Mouse (Mus musculus): Measurements from ENCODE around the gene Serpini1. TPM values are rescaled to one million over a fixed set of nuclear protein-coding genes. Genes with fewer than 3 reads are reported as not detected.
A peak's percentile ranks its signal among the peaks of the same experiment; 100 is the strongest.

The Serpini1 gene
- polyA plus RNA-seq (2012; rRNA removed) = 2.2 and 3.0 TPM in 2 replicates
- 4.5 and 5.1 TPM in 2 replicates for polyA plus RNA-seq (2014; fragmentation: Nextera tagmentation; extraction: Ambion mirVana)

- peak within 1 kb of the TSS; percentile 82 for H3K4me2 ChIP-seq (replicated peaks; ENCODE audit: low read depth, low read length, severe bottlenecking)
- H3K4me3 ChIP-seq (replicated peaks; ENCODE audit: low read length) = peak within 1 kb of the TSS; percentile 94
- no peaks in the 10 kb centered on the region for H3K36me3 ChIP-seq (ENCODE audit: control insufficient read depth, insufficient read depth, low read length)
- H3K4me1 ChIP-seq (ENCODE audit: control insufficient read depth, insufficient read depth, low read length) = peaks cover 5% of the 10 kb centered on the region
- TF ChIP-seq POLR2A (IDR thresholded peaks at IDR 0.05; ENCODE audit: borderline replicate concordance, extremely low read depth, insufficient read depth, insufficient read length) = 0 out of 2 replicates have a peak, but pooled peaks have one; percentile 14
- peak within 1 kb of the TSS; percentile 94 for H3K9ac ChIP-seq (ENCODE audit: low read depth, low read length, severe bottlenecking)
- no peaks in the 10 kb centered on the region for H3K9me3 ChIP-seq (ENCODE audit: control insufficient read depth, low read length)
- DNase-seq (ENCODE audit: low spot score) = peak; percentile 91
- H3K27ac ChIP-seq (replicated peaks; ENCODE audit: low read depth, low read length) = peak within 1 kb of the TSS; percentile 80
- no peaks in the 10 kb centered on the region for H3K27me3 ChIP-seq (ENCODE audit: control insufficient read depth, insufficient read depth, low read length)
- peak; percentile 88 for ATAC-seq (ENCODE audit: low FRiP score, low read depth)
- WGBS = under 1% methylated on average over 19 of the region's 19 CpGs
These were observed at the start of gene Serpini1 for GRCm38 (mm10) chr3:75557292-75557691. Serpini1 (plus strand) TSS chr3:75557547.

- no peak for TF ChIP-seq POLR2A (IDR thresholded peaks at IDR 0.05; ENCODE audit: borderline replicate concordance, extremely low read depth, insufficient read depth, insufficient read length)
- no peak overlapping the region for H3K4me3 ChIP-seq (replicated peaks; ENCODE audit: low read length)
- WGBS = 35% methylated on average over 7 of the region's 7 CpGs
- no peak overlapping the region for H3K9ac ChIP-seq (ENCODE audit: low read depth, low read length, severe bottlenecking)
- peaks cover 22% of the 10 kb centered on the region for H3K36me3 ChIP-seq (ENCODE audit: control insufficient read depth, insufficient read depth, low read length)
- no peaks in the 10 kb centered on the region for H3K27me3 ChIP-seq (ENCODE audit: control insufficient read depth, insufficient read depth, low read length)
- ATAC-seq (ENCODE audit: low FRiP score, low read depth) (no peak), DNase-seq (ENCODE audit: low spot score) (peak; percentile 33)
- H3K4me2 ChIP-seq (replicated peaks; ENCODE audit: low read depth, low read length, severe bottlenecking) = no peak overlapping the region
- no peak overlapping the region for H3K27ac ChIP-seq (replicated peaks; ENCODE audit: low read depth, low read length)
- H3K4me1 ChIP-seq (ENCODE audit: control insufficient read depth, insufficient read depth, low read length) = no peaks in the 10 kb centered on the region
- no peaks in the 10 kb centered on the region for H3K9me3 ChIP-seq (ENCODE audit: control insufficient read depth, low read length)
These were observed 39.6 kb upstream of the Serpini1 start for GRCm38 (mm10) chr3:75517631-75518250.

DNA sequence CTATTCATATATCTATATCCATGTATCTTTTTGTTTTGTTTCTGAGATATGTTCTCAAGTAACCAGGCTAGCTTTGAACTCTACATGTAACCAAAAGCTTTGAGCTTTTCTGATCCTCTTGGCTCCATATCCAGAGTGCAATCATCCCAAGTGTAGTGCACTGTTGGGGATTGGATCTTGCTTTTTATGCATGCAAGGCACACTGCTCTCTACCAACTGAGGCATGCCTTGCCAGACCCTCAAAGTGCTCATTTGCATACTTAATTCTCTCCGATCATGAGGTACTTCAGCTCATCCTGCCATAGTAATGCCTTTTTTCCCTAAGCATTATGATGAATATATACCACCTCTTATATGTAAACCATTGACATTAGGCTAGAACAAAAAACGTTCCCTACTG, 36.0 kb upstream of the Serpini1 start:
- no peak for DNase-seq (ENCODE audit: low spot score)
- Histone ChIP-seq H3K4me1 (ENCODE audit: control insufficient read depth, insufficient read depth, low read length) (no peaks in the 10 kb centered on the region), H3K4me3 (replicated peaks; ENCODE audit: low read length) (no peak overlapping the region), H3K36me3 (ENCODE audit: control insufficient read depth, insufficient read depth, low read length) (peaks cover 30% of the 10 kb centered on the region), H3K9me3 (ENCODE audit: control insufficient read depth, low read length) (no peaks in the 10 kb centered on the region), H3K9ac (ENCODE audit: low read depth, low read length, severe bottlenecking) (no peak overlapping the region), H3K27ac (replicated peaks; ENCODE audit: low read depth, low read length) (no peak overlapping the region), H3K27me3 (ENCODE audit: control insufficient read depth, insufficient read depth, low read length) (no peaks in the 10 kb centered on the region), H3K4me2 (replicated peaks; ENCODE audit: low read depth, low read length, severe bottlenecking) (no peak overlapping the region)
- TF ChIP-seq POLR2A (IDR thresholded peaks at IDR 0.05; ENCODE audit: borderline replicate concordance, extremely low read depth, insufficient read depth, insufficient read length) = no peak
- no peak for ATAC-seq (ENCODE audit: low FRiP score, low read depth)
- WGBS = 81% methylated on average over 2 of the region's 2 CpGs

DNA sequence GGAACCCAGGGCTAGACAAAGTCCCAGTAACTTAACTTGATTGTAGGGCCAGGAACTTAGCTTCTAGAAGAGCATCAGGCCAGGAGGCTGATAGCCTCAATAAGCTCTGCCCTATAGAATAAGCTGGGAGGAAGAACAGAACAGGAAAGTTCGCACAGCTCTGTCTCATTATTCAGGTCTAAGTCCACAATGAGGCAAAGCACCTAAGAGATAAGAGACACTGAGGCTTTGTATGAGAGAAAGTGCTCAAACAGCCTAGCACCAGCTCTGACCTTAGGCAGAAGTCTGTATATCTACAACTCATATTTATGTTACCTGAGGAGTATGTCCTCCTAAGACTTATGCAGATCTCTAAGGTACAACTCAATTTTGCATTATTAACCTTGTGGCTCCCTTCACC, 34.8 kb upstream of the Serpini1 start:
- ATAC-seq (ENCODE audit: low FRiP score, low read depth) (no peak), DNase-seq (ENCODE audit: low spot score) (no peak)
- WGBS = 100% methylated on average over 1 of the region's 1 CpGs
- H3K4me3 ChIP-seq (replicated peaks; ENCODE audit: low read length) = no peak overlapping the region
- H3K9me3 ChIP-seq (ENCODE audit: control insufficient read depth, low read length) = no peaks in the 10 kb centered on the region
- TF ChIP-seq POLR2A (IDR thresholded peaks at IDR 0.05; ENCODE audit: borderline replicate concordance, extremely low read depth, insufficient read depth, insufficient read length) = no peak
- no peak overlapping the region for H3K4me2 ChIP-seq (replicated peaks; ENCODE audit: low read depth, low read length, severe bottlenecking)
- no peak overlapping the region for H3K27ac ChIP-seq (replicated peaks; ENCODE audit: low read depth, low read length)
- no peaks in the 10 kb centered on the region for H3K27me3 ChIP-seq (ENCODE audit: control insufficient read depth, insufficient read depth, low read length)
- H3K36me3 ChIP-seq (ENCODE audit: control insufficient read depth, insufficient read depth, low read length) = peaks cover 39% of the 10 kb centered on the region
- no peaks in the 10 kb centered on the region for H3K4me1 ChIP-seq (ENCODE audit: control insufficient read depth, insufficient read depth, low read length)
- H3K9ac ChIP-seq (ENCODE audit: low read depth, low read length, severe bottlenecking) = no peak overlapping the region

- H3K27me3 ChIP-seq (ENCODE audit: control insufficient read depth, insufficient read depth, low read length) = no peaks in the 10 kb centered on the region
- no peak overlapping the region for H3K4me3 ChIP-seq (replicated peaks; ENCODE audit: low read length)
- DNase-seq (ENCODE audit: low spot score) (no peak), ATAC-seq (ENCODE audit: low FRiP score, low read depth) (no peak)
- H3K9me3 ChIP-seq (ENCODE audit: control insufficient read depth, low read length) = no peaks in the 10 kb centered on the region
- H3K27ac ChIP-seq (replicated peaks; ENCODE audit: low read depth, low read length) = no peak overlapping the region
- no peak overlapping the region for H3K4me2 ChIP-seq (replicated peaks; ENCODE audit: low read depth, low read length, severe bottlenecking)
- no peaks in the 10 kb centered on the region for H3K4me1 ChIP-seq (ENCODE audit: control insufficient read depth, insufficient read depth, low read length)
- H3K9ac ChIP-seq (ENCODE audit: low read depth, low read length, severe bottlenecking) = no peak overlapping the region
- TF ChIP-seq POLR2A (IDR thresholded peaks at IDR 0.05; ENCODE audit: borderline replicate concordance, extremely low read depth, insufficient read depth, insufficient read length) = no peak
- peaks cover 21% of the 10 kb centered on the region for H3K36me3 ChIP-seq (ENCODE audit: control insufficient read depth, insufficient read depth, low read length)
- 88% methylated on average over 3 of the region's 3 CpGs for WGBS
These were observed 26.3 kb upstream of the Serpini1 start for GRCm38 (mm10) chr3:75531074-75531473.
